Mouse (Mus musculus): ENCODE results near the gene Zfp697. TPM values are rescaled to one million over a fixed set of nuclear protein-coding genes. Genes with fewer than 3 reads are reported as not detected.
"Not testable (repeated sequence)": the region's sequence is repeated elsewhere in the genome, so short reads cannot be mapped to it uniquely, and the experiment has no call there.

Gene Zfp697
- polyA plus RNA-seq, 1 experiment = 0.25 TPM

- H3K4me3 ChIP-seq (ENCODE audit: insufficient read depth, low read length) = no peak overlapping the region
- TF ChIP-seq POLR2A (IDR thresholded peaks at IDR 0.05; ENCODE audit: borderline replicate concordance, low read depth, low read length) (no peak), CTCF (IDR thresholded peaks at IDR 0.05; ENCODE audit: low read depth, low read length) (no peak)
- no peaks in the 10 kb centered on the region for H3K4me1 ChIP-seq (ENCODE audit: control insufficient read depth, insufficient read depth, low read length)
- no peak overlapping the region for H3K27ac ChIP-seq (ENCODE audit: insufficient read depth, low read depth, low read length)
Measured at GRCm38 (mm10) chr3:98587721-98588120, 205.5 kb downstream of the Zfp697 start.

- Histone ChIP-seq H3K4me3 (ENCODE audit: insufficient read depth, low read length) (no peak within 1 kb of the TSS), H3K27ac (ENCODE audit: insufficient read depth, low read depth, low read length) (no peak within 1 kb of the TSS), H3K4me1 (ENCODE audit: control insufficient read depth, insufficient read depth, low read length) (no peaks in the 10 kb centered on the region)
- TF ChIP-seq POLR2A (IDR thresholded peaks at IDR 0.05; ENCODE audit: borderline replicate concordance, low read depth, low read length) (no peak), CTCF (IDR thresholded peaks at IDR 0.05; ENCODE audit: low read depth, low read length) (no peak)
Measured at GRCm38 (mm10) chr3:98588707-98589106, 206.4 kb downstream of the Zfp697 start, which contains the start of gene Gm10681. Gene Gm10681 (minus strand): TSS chr3:98588807.

GRCm38 (mm10) chr3:98613540-98613939, 231.3 kb downstream of the Zfp697 start:
- not testable (repeated sequence) for H3K4me3 ChIP-seq (ENCODE audit: insufficient read depth, low read length); H3K4me1 ChIP-seq (ENCODE audit: control insufficient read depth, insufficient read depth, low read length); H3K27ac ChIP-seq (ENCODE audit: insufficient read depth, low read depth, low read length)

- no peak overlapping the region for H3K4me3 ChIP-seq (ENCODE audit: insufficient read depth, low read length)
- H3K4me1 ChIP-seq (ENCODE audit: control insufficient read depth, insufficient read depth, low read length) = no peaks in the 10 kb centered on the region
- TF ChIP-seq POLR2A (IDR thresholded peaks at IDR 0.05; ENCODE audit: borderline replicate concordance, low read depth, low read length) = no peak
- no peak for TF ChIP-seq CTCF (IDR thresholded peaks at IDR 0.05; ENCODE audit: low read depth, low read length)
- H3K27ac ChIP-seq (ENCODE audit: insufficient read depth, low read depth, low read length) = no peak overlapping the region
Measured at GRCm38 (mm10) chr3:98613963-98614362, 231.7 kb downstream of the Zfp697 start.

- not testable (repeated sequence) for H3K4me3 ChIP-seq (ENCODE audit: insufficient read depth, low read length); H3K27ac ChIP-seq (ENCODE audit: insufficient read depth, low read depth, low read length); H3K4me1 ChIP-seq (ENCODE audit: control insufficient read depth, insufficient read depth, low read length)
Measured at GRCm38 (mm10) chr3:98614406-98614927, 232.2 kb downstream of the Zfp697 start.

GRCm38 (mm10) chr3:98616244-98616643, 234.0 kb downstream of the Zfp697 start:
- H3K27ac ChIP-seq (ENCODE audit: insufficient read depth, low read depth, low read length); H3K4me3 ChIP-seq (ENCODE audit: insufficient read depth, low read length); H3K4me1 ChIP-seq (ENCODE audit: control insufficient read depth, insufficient read depth, low read length): not testable (repeated sequence)

GRCm38 (mm10) chr3:98616786-98617185, 234.5 kb downstream of the Zfp697 start:
- H3K27ac ChIP-seq (ENCODE audit: insufficient read depth, low read depth, low read length) = not testable (repeated sequence)

GRCm38 (mm10) chr3:98629633-98630032, 247.4 kb downstream of the Zfp697 start:
- no peaks in the 10 kb centered on the region for H3K4me1 ChIP-seq (ENCODE audit: control insufficient read depth, insufficient read depth, low read length)
- TF ChIP-seq CTCF (IDR thresholded peaks at IDR 0.05; ENCODE audit: low read depth, low read length) (no peak), POLR2A (IDR thresholded peaks at IDR 0.05; ENCODE audit: borderline replicate concordance, low read depth, low read length) (no peak)
- H3K27ac ChIP-seq (ENCODE audit: insufficient read depth, low read depth, low read length) = no peak overlapping the region
- no peak overlapping the region for H3K4me3 ChIP-seq (ENCODE audit: insufficient read depth, low read length)

More at GRCm38 (mm10) chr3:98616786-98617185, 234.5 kb downstream of the Zfp697 start:
- H3K4me3 ChIP-seq (ENCODE audit: insufficient read depth, low read length); H3K4me1 ChIP-seq (ENCODE audit: control insufficient read depth, insufficient read depth, low read length): not testable (repeated sequence)

GRCm38 (mm10) chr3:98630152-98630551, 247.9 kb downstream of the Zfp697 start, which contains the start of gene Hsd3b5:
Gene Hsd3b5 (minus strand): TSS chr3:98630252.
- H3K4me1 ChIP-seq (ENCODE audit: control insufficient read depth, insufficient read depth, low read length) = no peaks in the 10 kb centered on the region
- TF ChIP-seq POLR2A (IDR thresholded peaks at IDR 0.05; ENCODE audit: borderline replicate concordance, low read depth, low read length) (no peak), CTCF (IDR thresholded peaks at IDR 0.05; ENCODE audit: low read depth, low read length) (no peak)
- H3K4me3 ChIP-seq (ENCODE audit: insufficient read depth, low read length) = no peak within 1 kb of the TSS
- no peak within 1 kb of the TSS for H3K27ac ChIP-seq (ENCODE audit: insufficient read depth, low read depth, low read length)

- H3K4me1 ChIP-seq (ENCODE audit: control insufficient read depth, insufficient read depth, low read length) = no peaks in the 10 kb centered on the region
- TF ChIP-seq POLR2A (IDR thresholded peaks at IDR 0.05; ENCODE audit: borderline replicate concordance, low read depth, low read length) (no peak), CTCF (IDR thresholded peaks at IDR 0.05; ENCODE audit: low read depth, low read length) (no peak)
- no peak overlapping the region for H3K4me3 ChIP-seq (ENCODE audit: insufficient read depth, low read length)
- H3K27ac ChIP-seq (ENCODE audit: insufficient read depth, low read depth, low read length) = no peak overlapping the region
Measured at GRCm38 (mm10) chr3:98635145-98635544, 252.9 kb downstream of the Zfp697 start.

GRCm38 (mm10) chr3:98680786-98681185, 298.5 kb downstream of the Zfp697 start:
- Histone ChIP-seq H3K27ac (ENCODE audit: insufficient read depth, low read depth, low read length) (no peak overlapping the region), H3K4me3 (ENCODE audit: insufficient read depth, low read length) (no peak overlapping the region), H3K4me1 (ENCODE audit: control insufficient read depth, insufficient read depth, low read length) (no peaks in the 10 kb centered on the region)
- TF ChIP-seq CTCF (IDR thresholded peaks at IDR 0.05; ENCODE audit: low read depth, low read length) (no peak), POLR2A (IDR thresholded peaks at IDR 0.05; ENCODE audit: borderline replicate concordance, low read depth, low read length) (no peak)
